ENCODE assay signal across 8 mouse cellular contexts in the genomic region with DNA sequence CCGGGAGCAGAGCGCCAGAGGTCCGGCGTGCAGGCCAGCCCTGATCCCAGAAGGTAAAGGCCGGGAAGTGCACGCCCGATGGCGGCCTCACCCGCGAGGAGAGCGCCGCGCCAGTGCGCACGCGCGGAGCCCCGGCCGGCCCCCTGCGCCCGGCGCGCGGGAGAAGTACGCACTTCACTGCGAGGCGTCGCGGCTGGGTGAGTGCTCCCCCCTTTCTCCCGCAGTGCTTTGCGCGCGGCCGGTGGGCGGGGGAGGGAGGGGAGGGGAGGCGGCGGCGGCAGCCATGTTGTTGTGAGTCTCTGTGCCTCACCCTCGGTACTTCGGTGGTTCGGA. TPM values are rescaled to one million over a fixed set of nuclear protein-coding genes. Genes with fewer than 3 reads are reported as not detected.
DNase-seq lines count a peak whose midpoint lies in the region; ATAC-seq lines count a peak whose summit lies in the region.

Pum2 (plus strand) TSS at position 161 of the 333 bp plus-strand sequence.

- H3K9ac ChIP-seq in heart, embryonic 13.5 days = peak within 1 kb of the TSS; percentile 100
- H3K9ac ChIP-seq in liver, embryonic 12.5 days = peak within 1 kb of the TSS; percentile 100
- H3K9ac ChIP-seq in stomach, embryonic 15.5 days = peak within 1 kb of the TSS; percentile 92

- H3K9me3 ChIP-seq in heart, embryonic 13.5 days = no peaks in the 10 kb centered on the region
- H3K9me3 ChIP-seq in liver, embryonic 12.5 days (replicated peaks) = no peaks in the 10 kb centered on the region
- H3K9me3 ChIP-seq in stomach, embryonic 15.5 days = no peaks in the 10 kb centered on the region

- DNase-seq in CD4-positive helper T cell, adult 2 months (ENCODE audit: low read depth, low spot score) = peak; percentile 95
- peak; percentile 85 for DNase-seq in brain, embryonic 18.5 days (ENCODE audit: low read depth, low spot score)
- peak; percentile 96 for DNase-seq in kidney, postnatal 10 days
- DNase-seq in natural killer cell, adult 2 months (ENCODE audit: low spot score in 2 of 2) = peak; percentile 87 to 91

- under 1% methylated on average over 29 of the region's 41 CpGs for WGBS in heart, embryonic 13.5 days
- WGBS in liver, embryonic 12.5 days (ENCODE audit: insufficient replicate concordance) = under 1% methylated on average over 32 of the region's 41 CpGs
- WGBS in stomach, embryonic 15.5 days = under 1% methylated on average over 30 of the region's 41 CpGs

- H3K4me1 ChIP-seq in heart, embryonic 13.5 days = peaks cover 41% of the 10 kb centered on the region
- peaks cover 35% of the 10 kb centered on the region for H3K4me1 ChIP-seq in liver, embryonic 12.5 days
- peaks cover 12% of the 10 kb centered on the region; the same call in 1 of the 2 replicates for H3K4me1 ChIP-seq in stomach, embryonic 15.5 days

- peak; percentile 95 for ATAC-seq in erythroid progenitor cell, adult 5-6 weeks (replicated peaks; ENCODE audit: low FRiP score, poor library complexity, severe bottlenecking)
- ATAC-seq in heart, embryonic 13.5 days (ENCODE audit: extremely low read depth, insufficient number of reproducible peaks, low FRiP score, low TSS enrichment) = peak; percentile 95
- ATAC-seq in liver, embryonic 12.5 days = peak; percentile 95
- peak; percentile 98 for ATAC-seq in stomach, embryonic 15.5 days (ENCODE audit: insufficient read depth, low FRiP score, low read depth)

- peak within 1 kb of the TSS; percentile 93 for H3K4me3 ChIP-seq in heart, embryonic 13.5 days
- H3K4me3 ChIP-seq in liver, embryonic 12.5 days = peak within 1 kb of the TSS; percentile 98
- H3K4me3 ChIP-seq in stomach, embryonic 15.5 days (replicated peaks) = peak within 1 kb of the TSS; percentile 85

- H3K4me2 ChIP-seq in heart, embryonic 13.5 days = peak within 1 kb of the TSS; percentile 83
- peak within 1 kb of the TSS; percentile 87 for H3K4me2 ChIP-seq in liver, embryonic 12.5 days
- H3K4me2 ChIP-seq in stomach, embryonic 15.5 days = peak within 1 kb of the TSS; percentile 64

- peak within 1 kb of the TSS; percentile 98 for H3K27ac ChIP-seq in heart, embryonic 13.5 days (replicated peaks)
- peak within 1 kb of the TSS; percentile 94 for H3K27ac ChIP-seq in liver, embryonic 12.5 days
- H3K27ac ChIP-seq in stomach, embryonic 15.5 days = peak within 1 kb of the TSS; percentile 97

- H3K27me3 ChIP-seq in heart, embryonic 13.5 days (replicated peaks) = no peaks in the 10 kb centered on the region
- H3K27me3 ChIP-seq in liver, embryonic 12.5 days (replicated peaks) = no peaks in the 10 kb centered on the region
- no peaks in the 10 kb centered on the region for H3K27me3 ChIP-seq in stomach, embryonic 15.5 days (replicated peaks)

- H3K36me3 ChIP-seq in heart, embryonic 13.5 days = peaks cover 4% of the 10 kb centered on the region; the same call in 1 of the 2 replicates
- no peaks in the 10 kb centered on the region for H3K36me3 ChIP-seq in liver, embryonic 12.5 days
- H3K36me3 ChIP-seq in stomach, embryonic 15.5 days = no peaks in the 10 kb centered on the region

RNA-seq across cellular contexts. Expression of gene Pum2, which starts in this region (rescaled TPM):
- total RNA-seq in erythroid progenitor cell, adult 5-6 weeks (2015; ENCODE audit: low replicate concordance) = 94.1 and 135 TPM in 2 replicates
- total RNA-seq in erythroid progenitor cell, adult 5-6 weeks (2017; ENCODE audit: low replicate concordance) = 106 and 142 TPM in 2 replicates
- 24.0 and 25.3 TPM in 2 replicates for polyA plus RNA-seq in heart, embryonic 13.5 days (2015; fragmentation: Nextera tagmentation; extraction: Ambion mirVana)
- polyA plus RNA-seq in liver, embryonic 12.5 days (2016; fragmentation: Nextera tagmentation; extraction: Ambion mirVana) = 26.5 and 26.7 TPM in 2 replicates
- polyA plus RNA-seq in stomach, embryonic 15.5 days (2015; fragmentation: Nextera tagmentation; extraction: Ambion mirVana) = 39.3 and 41.7 TPM in 2 replicates

Comparison
In these comparisons a context has a peak if more than half of its experiments do, and no peak if none do; other contexts are left out.
1. Peak in every context shown above with its lines: DNase-seq, ATAC-seq, H3K4me3 ChIP-seq and H3K27ac ChIP-seq.